Mouse (Mus musculus): ENCODE results near the gene Camta2.

DNA sequence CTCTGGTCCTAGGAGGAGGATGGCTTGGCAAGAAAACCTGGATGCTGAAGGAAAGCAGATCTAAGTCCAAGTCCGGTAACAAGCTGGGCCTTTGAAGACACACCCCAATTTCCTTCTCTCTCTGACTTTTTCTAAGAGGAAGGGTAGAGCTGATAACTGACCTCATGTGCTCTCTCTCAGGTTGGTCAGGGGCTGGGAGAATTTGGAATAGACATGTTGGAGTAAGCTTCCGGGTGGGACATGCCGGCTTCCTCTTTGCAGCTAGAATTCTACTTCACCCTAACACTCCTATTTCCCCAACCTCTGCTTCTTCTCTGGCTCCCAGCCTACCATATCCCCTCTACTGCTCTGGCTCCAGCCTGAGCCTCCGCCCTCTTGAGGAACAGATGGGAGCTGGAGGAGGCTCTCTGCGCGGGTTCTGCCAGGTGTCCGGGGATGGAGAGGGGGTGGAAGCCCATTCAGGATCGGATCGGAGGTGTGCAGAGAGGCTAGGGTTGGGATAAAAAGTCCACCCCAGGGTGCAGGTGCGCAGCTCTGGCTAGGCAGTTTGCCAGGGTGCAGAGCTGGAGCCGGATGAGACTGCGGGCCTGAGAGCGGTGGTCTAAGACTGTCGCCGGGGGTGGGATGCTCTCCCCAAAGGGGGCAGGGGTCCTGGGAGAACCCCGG is 871 bp downstream of the Camta2 start:
- no peak for TF ChIP-seq CTCF (IDR thresholded peaks at IDR 0.05; ENCODE audit: borderline replicate concordance, control insufficient read depth, extremely low read depth, insufficient read depth, low read length, poor library complexity)
- no peak for TF ChIP-seq POLR2A (IDR thresholded peaks at IDR 0.05; ENCODE audit: control insufficient read depth, extremely low read depth, insufficient read depth, low read length, poor library complexity)
